Mouse (Mus musculus): ENCODE data around the gene Stpg2.
A peak's percentile ranks its signal among the peaks of the same experiment; 100 is the strongest.
"Not testable (repeated sequence)": the region's sequence is repeated elsewhere in the genome, so short reads cannot be mapped to it uniquely, and the experiment has no call there.

The Stpg2 gene

GRCm38 (mm10) chr3:139205444-139205998, at the start of gene Stpg2:
Stpg2 (plus strand) TSS chr3:139205694.
- no peak for DNase-seq (ENCODE audit: low read depth, low spot score)

GRCm38 (mm10) chr3:139162146-139162545, 43.3 kb upstream of the Stpg2 start:
- no peak for DNase-seq (ENCODE audit: low read depth, low spot score)

GRCm38 (mm10) chr3:139162658-139163057, 42.8 kb upstream of the Stpg2 start:
- no peak for DNase-seq (ENCODE audit: low read depth, low spot score)

GRCm38 (mm10) chr3:139168510-139169269, 36.8 kb upstream of the Stpg2 start:
- no peak for DNase-seq (ENCODE audit: low read depth, low spot score)

- DNase-seq (ENCODE audit: low read depth, low spot score) = no peak
These were observed 35.8 kb upstream of the Stpg2 start for GRCm38 (mm10) chr3:139169740-139170139.

GRCm38 (mm10) chr3:139176936-139177335, 28.6 kb upstream of the Stpg2 start:
- DNase-seq (ENCODE audit: low read depth, low spot score) = no peak

- DNase-seq (ENCODE audit: low read depth, low spot score) = no peak
These were observed 14.0 kb upstream of the Stpg2 start for GRCm38 (mm10) chr3:139191541-139191940.

- peak; percentile 7 for DNase-seq (ENCODE audit: low read depth, low spot score)
These were observed 11.6 kb upstream of the Stpg2 start for GRCm38 (mm10) chr3:139193917-139194316.

- no peak for DNase-seq (ENCODE audit: low read depth, low spot score)
These were observed 7.1 kb upstream of the Stpg2 start for GRCm38 (mm10) chr3:139198412-139198811.

- no peak for DNase-seq (ENCODE audit: low read depth, low spot score)
These were observed 5.2 kb upstream of the Stpg2 start for GRCm38 (mm10) chr3:139200324-139200723.

- no peak for DNase-seq (ENCODE audit: low read depth, low spot score)
These were observed 11.5 kb downstream of the Stpg2 start for GRCm38 (mm10) chr3:139216945-139217344.

- no peak for DNase-seq (ENCODE audit: low read depth, low spot score)
These were observed 19.6 kb downstream of the Stpg2 start for GRCm38 (mm10) chr3:139225123-139225522.

- no peak for DNase-seq (ENCODE audit: low read depth, low spot score)
These were observed 21.3 kb downstream of the Stpg2 start for GRCm38 (mm10) chr3:139226811-139227210.

GRCm38 (mm10) chr3:139245219-139245618, 39.7 kb downstream of the Stpg2 start:
- DNase-seq (ENCODE audit: low read depth, low spot score) = peak; percentile 47

GRCm38 (mm10) chr3:139246508-139246907, 41.0 kb downstream of the Stpg2 start:
- peak; percentile 71 for DNase-seq (ENCODE audit: low read depth, low spot score)

GRCm38 (mm10) chr3:139262359-139262758, 56.9 kb downstream of the Stpg2 start:
- not testable (repeated sequence) for DNase-seq (ENCODE audit: low read depth, low spot score)

GRCm38 (mm10) chr3:139297909-139298308, 92.4 kb downstream of the Stpg2 start:
- DNase-seq (ENCODE audit: low read depth, low spot score) = peak; percentile 39

GRCm38 (mm10) chr3:139308078-139308809, 102.8 kb downstream of the Stpg2 start:
- no peak for DNase-seq (ENCODE audit: low read depth, low spot score)

GRCm38 (mm10) chr3:139311721-139312120, 106.2 kb downstream of the Stpg2 start:
- DNase-seq (ENCODE audit: low read depth, low spot score) = no peak

GRCm38 (mm10) chr3:139380494-139380893, 175.0 kb downstream of the Stpg2 start:
- no peak for DNase-seq (ENCODE audit: low read depth, low spot score)

GRCm38 (mm10) chr3:139397077-139397865, 191.8 kb downstream of the Stpg2 start:
- DNase-seq (ENCODE audit: low read depth, low spot score) = no peak

- DNase-seq (ENCODE audit: low read depth, low spot score) = no peak
These were observed 199.2 kb downstream of the Stpg2 start for GRCm38 (mm10) chr3:139404673-139405072.

Data from A20 (cell line).